ENCODE assay signal across 33 mouse cellular contexts in genomic region chr17:17862360-17862759, GRCm38 (mm10). TPM values are rescaled to one million over a fixed set of nuclear protein-coding genes. Genes with fewer than 3 reads are reported as not detected.
DNase-seq lines count a peak whose midpoint lies in the region; ATAC-seq and TF ChIP-seq lines count a peak whose summit lies in the region.
"Had no signal": no experiment of that assay in that cellular context is flagged by ENCODE, and none has a peak within 500 bp of the region (broad histone marks: within the 10 kb centered on the region; RNA-seq: fewer than 3 reads in every experiment).

No protein-coding gene starts in this region.

- no peak overlapping the region for H3K4me2 ChIP-seq in heart, postnatal 0 days (ENCODE audit: low read depth, low read length)
- H3K4me2 ChIP-seq: embryonic facial prominence, embryonic 15.5 days; hindbrain, embryonic 15.5 days; liver, embryonic 13.5 days; midbrain, embryonic 15.5 days; neural tube, embryonic 13.5 days had no signal

- ATAC-seq in heart, postnatal 0 days (ENCODE audit: insufficient read depth, low read depth), result 0 out of 2 replicates have a peak, but pooled peaks have one; percentile 36
- ATAC-seq: activated CD4-positive, CD25-positive, alpha-beta regulatory T cell, adult 4 months; forebrain, postnatal 0 days; midbrain, embryonic 15.5 days had no signal

- no peak for TF ChIP-seq CTCF in heart, postnatal 0 days (IDR thresholded peaks at IDR 0.05; ENCODE audit: low read depth)

- TF ChIP-seq EP300 in heart, postnatal 0 days (IDR thresholded peaks at IDR 0.05; ENCODE audit: low read depth), result no peak

- no peaks in the 10 kb centered on the region for H3K9me3 ChIP-seq in heart, postnatal 0 days (replicated peaks; ENCODE audit: control insufficient read depth, low read length)
- H3K9me3 ChIP-seq: embryonic facial prominence, embryonic 15.5 days; hindbrain, embryonic 15.5 days; liver, embryonic 13.5 days; midbrain, embryonic 15.5 days; neural tube, embryonic 13.5 days had no signal

- WGBS in heart, postnatal 0 days, result 31% methylated on average over 1 of the region's 1 CpGs

- H3K36me3 ChIP-seq in heart, postnatal 0 days (replicated peaks; ENCODE audit: control insufficient read depth, insufficient read depth, low read length), result 0 out of 2 replicates have a peak, but pooled peaks cover 4% of the 10 kb centered on the region
- H3K36me3 ChIP-seq: liver, embryonic 13.5 days had no signal

- H3K27me3 ChIP-seq in heart, postnatal 0 days (ENCODE audit: control insufficient read depth, insufficient read depth, low read length), result no peaks in the 10 kb centered on the region
- H3K27me3 ChIP-seq: embryonic facial prominence, embryonic 15.5 days; hindbrain, embryonic 15.5 days; liver, embryonic 13.5 days; midbrain, embryonic 15.5 days; neural tube, embryonic 13.5 days had no signal

- no peak overlapping the region for H3K27ac ChIP-seq in heart, postnatal 0 days (ENCODE audit: low read depth)
- H3K27ac ChIP-seq: embryonic facial prominence, embryonic 15.5 days; hindbrain, embryonic 15.5 days; kidney, postnatal 0 days; left cerebral cortex, adult 2 months; liver, embryonic 13.5 days; midbrain, embryonic 15.5 days; neural tube, embryonic 13.5 days had no signal

- intact Hi-C loops in heart, postnatal 25 days (cut with DNase I), result no loop called here

- no peak overlapping the region for H3K4me3 ChIP-seq in heart, postnatal 0 days (ENCODE audit: low read depth, low read length)
- H3K4me3 ChIP-seq: embryonic facial prominence, embryonic 15.5 days; hindbrain, embryonic 15.5 days; left cerebral cortex, adult 2 months; liver, embryonic 13.5 days; midbrain, embryonic 15.5 days; neural tube, embryonic 13.5 days had no signal

- no peak overlapping the region for H3K9ac ChIP-seq in heart, postnatal 0 days (replicated peaks; ENCODE audit: low read depth, low read length)
- H3K9ac ChIP-seq: embryonic facial prominence, embryonic 15.5 days; forebrain, postnatal 0 days; hindbrain, embryonic 15.5 days; liver, embryonic 13.5 days; midbrain, embryonic 15.5 days; neural tube, embryonic 13.5 days had no signal

- DNase-seq in heart, postnatal 0 days (ENCODE audit: low spot score), result peak; percentile 29
- DNase-seq in heart, postnatal 25 days (ENCODE audit: low spot score), result no peak
- DNase-seq in 3T3-L1 (ENCODE audit: low read depth, low spot score), result peak; percentile 53
- peak; percentile 62 for DNase-seq in adipocyte (ENCODE audit: low spot score)
- DNase-seq in lung, postnatal 25 days (ENCODE audit: low spot score), result peak; percentile 38
- DNase-seq in cerebellum, adult 18-20 months, result no peak
- no peak for DNase-seq in cerebellum, adult 11 months
- DNase-seq: adrenal gland, postnatal 14 days; cerebellum, adult 9-10 months; forebrain, postnatal 0 days; kidney, adult 2 months; liver, embryonic 13.5 days; right cerebral cortex, adult 18-20 months; right cerebral cortex, postnatal 4 days had no signal

- no peaks in the 10 kb centered on the region for H3K4me1 ChIP-seq in heart, postnatal 0 days (ENCODE audit: control insufficient read depth, insufficient read depth)
- H3K4me1 ChIP-seq: embryonic facial prominence, embryonic 15.5 days; hindbrain, embryonic 15.5 days; liver, embryonic 13.5 days; midbrain, embryonic 15.5 days; neural tube, embryonic 13.5 days had no signal

RNA-seq across cellular contexts. Expression of gene Has1, which starts 7.4 kb away (rescaled TPM):
- 2.9 and 4.0 TPM in 2 replicates for total RNA-seq in heart, postnatal 0 days (2014; rRNA removed; ENCODE audit: low replicate concordance)
- polyA plus RNA-seq in heart, postnatal 0 days (2015; fragmentation: Nextera tagmentation; extraction: Ambion mirVana), result 1.00 and 1.1 TPM in 2 replicates
- total RNA-seq in heart, postnatal 25 days (2021), result under 1 TPM; 0.45 to 0.55 TPM
- total RNA-seq: adrenal gland, postnatal 14 days; common myeloid progenitor, adult 5-6 weeks; hematopoietic stem cell, adult 5-6 weeks had no signal
- polyA plus RNA-seq: activated CD4-positive, CD25-positive, alpha-beta regulatory T cell, adult 4 months had no signal

RNA-seq across cellular contexts. Expression of gene Fpr1, which starts 21.4 kb away (rescaled TPM):
- total RNA-seq in heart, postnatal 0 days (2014; rRNA removed; ENCODE audit: low replicate concordance), result not detected in 2 replicates
- polyA plus RNA-seq in heart, postnatal 0 days (2015; fragmentation: Nextera tagmentation; extraction: Ambion mirVana), result 0.40 and 0.53 TPM in 2 replicates
- under 1 TPM in 1 of 2 experiments, not detected in 1; 0.18 TPM for total RNA-seq in heart, postnatal 25 days (2021)
- total RNA-seq: forebrain, postnatal 0 days; gastrocnemius, adult 8-10 months; layer of hippocampus, postnatal 10 days; left cerebral cortex, adult 2 months; left cerebral cortex, postnatal 36 days had no signal
- polyA plus RNA-seq: intestine, embryonic 14.5 days; kidney, adult 2 months had no signal

RNA-seq across cellular contexts. Expression of gene Fpr2, which starts 25.3 kb away (rescaled TPM):
- total RNA-seq in heart, postnatal 0 days (2014; rRNA removed; ENCODE audit: low replicate concordance), result 1.3 TPM in 1 of 2 replicates, not detected in the other
- 0.19 and 0.33 TPM in 2 replicates for polyA plus RNA-seq in heart, postnatal 0 days (2015; fragmentation: Nextera tagmentation; extraction: Ambion mirVana)
- not detected for total RNA-seq in heart, postnatal 25 days (2021)
- total RNA-seq: adrenal gland, postnatal 14 days; forebrain, postnatal 0 days; gastrocnemius, adult 8-10 months; left cerebral cortex, adult 2 months; left cerebral cortex, postnatal 36 days had no signal
- polyA plus RNA-seq: hindbrain, embryonic 15.5 days; midbrain, embryonic 15.5 days had no signal

RNA-seq across cellular contexts. Expression of gene Fpr3, which starts 25.3 kb away (rescaled TPM):
- total RNA-seq in heart, postnatal 0 days (2014; rRNA removed; ENCODE audit: low replicate concordance), result not detected in 2 replicates
- not detected in 2 replicates for polyA plus RNA-seq in heart, postnatal 0 days (2015; fragmentation: Nextera tagmentation; extraction: Ambion mirVana)
- not detected for total RNA-seq in heart, postnatal 25 days (2021)
- total RNA-seq: adrenal gland, postnatal 14 days; common myeloid progenitor, adult 5-6 weeks; forebrain, postnatal 0 days; gastrocnemius, adult 8-10 months; hematopoietic stem cell, adult 5-6 weeks; layer of hippocampus, postnatal 10 days; left cerebral cortex, adult 2 months; left cerebral cortex, postnatal 36 days had no signal
- polyA plus RNA-seq: embryonic facial prominence, embryonic 15.5 days; forebrain, postnatal 0 days; hindbrain, embryonic 15.5 days; intestine, embryonic 14.5 days; kidney, adult 2 months; kidney, postnatal 0 days; large intestine, adult 2 months; limb, embryonic 14.5 days; liver, embryonic 13.5 days; lung, embryonic 16.5 days; midbrain, embryonic 15.5 days; neural tube, embryonic 13.5 days; stomach, embryonic 16.5 days; thymus, postnatal 0 days; urinary bladder, adult 2 months had no signal

RNA-seq across cellular contexts. Expression of gene Spaca6, which starts 35.4 kb away (rescaled TPM):
- 1.6 and 23.6 TPM in 2 replicates for total RNA-seq in heart, postnatal 0 days (2014; rRNA removed; ENCODE audit: low replicate concordance)
- polyA plus RNA-seq in heart, postnatal 0 days (2015; fragmentation: Nextera tagmentation; extraction: Ambion mirVana), result 7.9 and 9.2 TPM in 2 replicates
- 10 to 100 TPM; 12.6 to 15.2 TPM for total RNA-seq in heart, postnatal 25 days (2021)

Comparison
In these comparisons a context has a peak if more than half of its experiments do, and no peak if none do; other contexts are left out.
1. DNase-seq: peak in heart, postnatal 0 days (single experiment), 3T3-L1 (single experiment), adipocyte (single experiment) and lung, postnatal 25 days (single experiment); none in heart, postnatal 25 days (single experiment), cerebellum, adult 18-20 months (0 of 2) and cerebellum, adult 11 months (single experiment).